ENCODE assay signal across 30 mouse cellular contexts in the genomic region with DNA sequence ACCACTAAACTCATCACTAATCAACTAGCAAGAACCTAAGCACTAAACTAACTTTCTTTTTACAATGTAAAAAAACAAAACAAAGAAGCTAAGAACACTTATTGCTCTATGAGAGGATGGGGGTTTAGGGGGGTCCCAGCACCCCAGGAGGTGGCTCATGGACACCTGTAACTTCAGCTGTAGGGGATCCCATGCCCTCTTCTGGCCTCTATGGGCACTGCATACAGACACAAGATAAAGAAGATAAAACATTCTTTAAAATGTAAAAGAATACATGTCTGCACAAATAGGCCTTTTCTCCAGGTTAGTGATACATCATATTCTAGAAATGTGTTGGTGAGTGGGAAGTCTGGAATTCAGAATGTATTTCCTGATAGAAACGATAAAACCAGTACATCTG. TPM values are rescaled to one million over a fixed set of nuclear protein-coding genes. Genes with fewer than 3 reads are reported as not detected.
DNase-seq lines count a peak whose midpoint lies in the region; ATAC-seq and TF ChIP-seq lines count a peak whose summit lies in the region.
"Had no signal": no experiment of that assay in that cellular context is flagged by ENCODE, and none has a peak within 500 bp of the region (broad histone marks: within the 10 kb centered on the region; RNA-seq: fewer than 3 reads in every experiment).

No protein-coding gene starts in this region.

- TF ChIP-seq EP300 in liver, postnatal 0 days (IDR thresholded peaks at IDR 0.05; ENCODE audit: low read depth) = no peak
- TF ChIP-seq EP300 in CH12.LX (IDR thresholded peaks at IDR 0.05; ENCODE audit: low read length) = no peak

- dilution Hi-C loops in CH12.LX (cut with MboI; ENCODE audit: extremely low pct_ligation_motif_present, extremely low pct_unique_long_range_greater_than_20kb, low sequenced_read_pairs) = no loop called here

- no peak overlapping the region for H3K4me3 ChIP-seq in intestine, postnatal 0 days (ENCODE audit: low read depth, low read length)
- no peak overlapping the region for H3K4me3 ChIP-seq in intestine, embryonic 16.5 days (ENCODE audit: low read length)
- no peak overlapping the region for H3K4me3 ChIP-seq in liver, postnatal 0 days (ENCODE audit: low read depth, low read length)
- no peak overlapping the region for H3K4me3 ChIP-seq in liver, embryonic 12.5 days
- H3K4me3 ChIP-seq in CH12.LX (replicated peaks in 1 of 3; ENCODE audit: low read depth in 2 of 3, low read length in 2 of 3, poor library complexity in 1 of 3) = no peak overlapping the region
- H3K4me3 ChIP-seq: embryonic facial prominence, embryonic 12.5 days; hindbrain, embryonic 13.5 days; limb, embryonic 12.5 days; megakaryocyte, embryonic 14.5 days; midbrain, embryonic 13.5 days had no signal

- TF ChIP-seq POLR2A in CH12.LX (IDR thresholded peaks at IDR 0.05; ENCODE audit: low read depth, low read length) = no peak
- TF ChIP-seq POLR2A in brain, embryonic 14.5 days (IDR thresholded peaks at IDR 0.05; ENCODE audit: borderline replicate concordance, extremely low read depth, insufficient read depth, insufficient read length, poor library complexity, severe bottlenecking) = no peak

- no peak overlapping the region for H3K27ac ChIP-seq in intestine, postnatal 0 days (ENCODE audit: low read depth, low read length)
- no peak overlapping the region for H3K27ac ChIP-seq in intestine, embryonic 16.5 days (ENCODE audit: low read length)
- no peak overlapping the region for H3K27ac ChIP-seq in liver, postnatal 0 days (ENCODE audit: low read depth)
- H3K27ac ChIP-seq in liver, embryonic 12.5 days = no peak overlapping the region
- no peak overlapping the region for H3K27ac ChIP-seq in CH12.LX (ENCODE audit: insufficient read depth, low read depth)
- H3K27ac ChIP-seq: embryonic facial prominence, embryonic 12.5 days; hindbrain, embryonic 13.5 days; limb, embryonic 12.5 days; midbrain, embryonic 13.5 days had no signal

- ATAC-seq in intestine, postnatal 0 days = no peak
- no peak for ATAC-seq in intestine, embryonic 16.5 days
- ATAC-seq in liver, postnatal 0 days = no peak
- no peak for ATAC-seq in liver, embryonic 12.5 days
- no peak for ATAC-seq in frontal cortex, adult (ENCODE audit: low TSS enrichment)
- ATAC-seq: forebrain, embryonic 14.5 days; midbrain, embryonic 13.5 days; Patski had no signal

- no peak overlapping the region for H3K4me2 ChIP-seq in intestine, postnatal 0 days (replicated peaks; ENCODE audit: low read depth)
- no peak overlapping the region for H3K4me2 ChIP-seq in intestine, embryonic 16.5 days (ENCODE audit: low read depth, low read length)
- H3K4me2 ChIP-seq in liver, postnatal 0 days (ENCODE audit: low read depth, low read length) = no peak overlapping the region
- no peak overlapping the region for H3K4me2 ChIP-seq in liver, embryonic 12.5 days
- no peak overlapping the region for H3K4me2 ChIP-seq in CH12.LX (ENCODE audit: insufficient read depth, low read depth, poor library complexity, severe bottlenecking)
- H3K4me2 ChIP-seq: embryonic facial prominence, embryonic 12.5 days; heart, embryonic 11.5 days; hindbrain, embryonic 13.5 days; limb, embryonic 12.5 days; midbrain, embryonic 13.5 days had no signal

- H3K9ac ChIP-seq in intestine, postnatal 0 days (ENCODE audit: low read depth, low read length) = no peak overlapping the region
- H3K9ac ChIP-seq in intestine, embryonic 16.5 days (ENCODE audit: low read depth, low read length) = no peak overlapping the region
- no peak overlapping the region for H3K9ac ChIP-seq in liver, postnatal 0 days (replicated peaks)
- no peak overlapping the region for H3K9ac ChIP-seq in liver, embryonic 12.5 days
- H3K9ac ChIP-seq in CH12.LX (ENCODE audit: insufficient read depth, low read depth) = no peak overlapping the region
- H3K9ac ChIP-seq: embryonic facial prominence, embryonic 12.5 days; hindbrain, embryonic 13.5 days; limb, embryonic 12.5 days; midbrain, embryonic 13.5 days had no signal

- 100% methylated on average over 1 of the region's 1 CpGs for WGBS in intestine, postnatal 0 days
- 91% methylated on average over 1 of the region's 1 CpGs for WGBS in intestine, embryonic 16.5 days
- WGBS in liver, postnatal 0 days (ENCODE audit: insufficient replicate concordance) = 87% methylated on average over 1 of the region's 1 CpGs
- WGBS in liver, embryonic 12.5 days (ENCODE audit: insufficient replicate concordance) = 85% methylated on average over 1 of the region's 1 CpGs

- H3K27me3 ChIP-seq in intestine, postnatal 0 days (replicated peaks; ENCODE audit: control insufficient read depth, insufficient read depth, low read length) = no peaks in the 10 kb centered on the region
- no peaks in the 10 kb centered on the region for H3K27me3 ChIP-seq in intestine, embryonic 16.5 days (replicated peaks; ENCODE audit: control insufficient read depth, insufficient read depth, low read length)
- H3K27me3 ChIP-seq in liver, postnatal 0 days (ENCODE audit: insufficient read depth, low read length) = no peaks in the 10 kb centered on the region
- H3K27me3 ChIP-seq in liver, embryonic 12.5 days (replicated peaks) = no peaks in the 10 kb centered on the region
- no peaks in the 10 kb centered on the region for H3K27me3 ChIP-seq in CH12.LX (replicated peaks)
- H3K27me3 ChIP-seq: embryonic facial prominence, embryonic 12.5 days; hindbrain, embryonic 13.5 days; limb, embryonic 12.5 days; megakaryocyte, embryonic 14.5 days; midbrain, embryonic 13.5 days; Patski had no signal

- no peak for DNase-seq in liver, postnatal 0 days
- DNase-seq in CH12.LX (ENCODE audit: extremely low read depth) = no peak
- no peak for DNase-seq in brain, embryonic 14.5 days (ENCODE audit: low read depth)
- no peak for DNase-seq in spleen, postnatal 36 days (ENCODE audit: low spot score in 2 of 2)
- DNase-seq: adrenal gland, postnatal 10 days; B cell, adult 2 months; cerebellum, adult 11-12 months; cerebellum, adult 9-11 months; embryo, embryonic 11 days; gastrocnemius, postnatal 10 days; heart, postnatal 36 days; kidney, adult 18-20 months; kidney, postnatal 4 days; layer of hippocampus, adult 9-11 months; lung, adult 2 months; lung, postnatal 36 days; right cerebral cortex, postnatal 25 days had no signal

- peaks cover 31% of the 10 kb centered on the region for H3K36me3 ChIP-seq in intestine, postnatal 0 days (ENCODE audit: control insufficient read depth, insufficient read depth)
- H3K36me3 ChIP-seq in intestine, embryonic 16.5 days (ENCODE audit: control insufficient read depth, insufficient read depth, low read length) = 0 out of 2 replicates have a peak, but pooled peaks cover 3% of the 10 kb centered on the region
- H3K36me3 ChIP-seq in liver, postnatal 0 days (replicated peaks; ENCODE audit: insufficient read depth, low read length) = peaks cover 27% of the 10 kb centered on the region; the same call in 1 of the 2 replicates
- peaks cover 53% of the 10 kb centered on the region for H3K36me3 ChIP-seq in liver, embryonic 12.5 days
- H3K36me3 ChIP-seq in CH12.LX (replicated peaks in 1 of 2; ENCODE audit: control insufficient read depth in 1 of 2, insufficient read depth in 1 of 2, low read length in 1 of 2) = peaks cover 30 to 79% of the 10 kb centered on the region in 2 experiments

- H3K79me2 ChIP-seq in CH12.LX (replicated peaks; ENCODE audit: control insufficient read depth, extremely low read depth, insufficient read depth, poor library complexity, severe bottlenecking) = no peaks in the 10 kb centered on the region

- in situ Hi-C loops in CH12.LX (cut with MboI; ENCODE audit: low pct_ligation_motif_present, low pct_unique_long_range_greater_than_20kb, low sequenced_read_pairs) = no loop called here

- no peak for TF ChIP-seq RAD21 in CH12.LX (IDR thresholded peaks at IDR 0.05; ENCODE audit: low read depth, low read length)

- H3K4me1 ChIP-seq in intestine, postnatal 0 days (replicated peaks; ENCODE audit: control insufficient read depth, insufficient read depth, low read length) = 0 out of 2 replicates have a peak, but pooled peaks cover under 1% of the 10 kb centered on the region
- no peaks in the 10 kb centered on the region for H3K4me1 ChIP-seq in intestine, embryonic 16.5 days (ENCODE audit: control insufficient read depth, insufficient read depth, low read length)
- no peaks in the 10 kb centered on the region for H3K4me1 ChIP-seq in liver, postnatal 0 days (ENCODE audit: insufficient read depth)
- peaks cover 3% of the 10 kb centered on the region for H3K4me1 ChIP-seq in liver, embryonic 12.5 days
- peaks cover 0 to 2% of the 10 kb centered on the region in 2 experiments; a peak in 1 of 4 replicates for H3K4me1 ChIP-seq in CH12.LX (ENCODE audit: control insufficient read depth in 1 of 2, insufficient read depth in 2 of 2)
- H3K4me1 ChIP-seq: embryonic facial prominence, embryonic 12.5 days; limb, embryonic 12.5 days had no signal

- TF ChIP-seq CTCF in intestine, postnatal 0 days (IDR thresholded peaks at IDR 0.05; ENCODE audit: low read depth) = peak; percentile 20; the same call in 1 of the 2 replicates
- TF ChIP-seq CTCF in liver, postnatal 0 days (IDR thresholded peaks at IDR 0.05; ENCODE audit: low read depth) = peak; percentile 35
- peak; percentile 15 to 16; a peak in 1 of 4 replicates for TF ChIP-seq CTCF in CH12.LX (conservative IDR thresholded peaks at IDR 0.05 in 1 of 2, IDR thresholded peaks at IDR 0.05 in 1 of 2; ENCODE audit: low read depth in 2 of 2, low read length in 2 of 2)
- 0 out of 2 replicates have a peak, but pooled peaks have one; percentile 6 for TF ChIP-seq CTCF in brain, embryonic 14.5 days (IDR thresholded peaks at IDR 0.05; ENCODE audit: borderline replicate concordance, extremely low read depth, insufficient read depth, insufficient read length)

- no peaks in the 10 kb centered on the region for H3K9me3 ChIP-seq in intestine, postnatal 0 days (ENCODE audit: control insufficient read depth)
- H3K9me3 ChIP-seq in intestine, embryonic 16.5 days (ENCODE audit: control insufficient read depth, low read length) = no peaks in the 10 kb centered on the region
- no peaks in the 10 kb centered on the region for H3K9me3 ChIP-seq in liver, postnatal 0 days (ENCODE audit: low read length)
- no peaks in the 10 kb centered on the region for H3K9me3 ChIP-seq in liver, embryonic 12.5 days (replicated peaks)
- H3K9me3 ChIP-seq in CH12.LX (replicated peaks; ENCODE audit: low read length) = no peaks in the 10 kb centered on the region
- H3K9me3 ChIP-seq: embryonic facial prominence, embryonic 12.5 days; G1E; hindbrain, embryonic 13.5 days; limb, embryonic 12.5 days; megakaryocyte, embryonic 14.5 days; midbrain, embryonic 13.5 days had no signal

RNA-seq across cellular contexts. Expression of gene Pigb, which starts 6.8 kb away (rescaled TPM):
- 4.7 and 5.9 TPM in 2 replicates for polyA plus RNA-seq in intestine, postnatal 0 days (2015; fragmentation: Nextera tagmentation; extraction: Ambion mirVana)
- polyA plus RNA-seq in intestine, embryonic 16.5 days (2015; fragmentation: Nextera tagmentation; extraction: Ambion mirVana) = 13.5 and 15.2 TPM in 2 replicates
- 2.9 and 3.1 TPM in 2 replicates for polyA plus RNA-seq in liver, postnatal 0 days (2015; fragmentation: Nextera tagmentation; extraction: Ambion mirVana)
- 8.0 and 8.3 TPM in 2 replicates for polyA plus RNA-seq in liver, embryonic 12.5 days (2016; fragmentation: Nextera tagmentation; extraction: Ambion mirVana)
- total RNA-seq in CH12.LX (2012; rRNA removed) (5.7 and 6.7 TPM in 2 replicates), CH12.LX (2014; rRNA removed) (2.8 and 3.8 TPM in 2 replicates)
- 13.6 and 15.9 TPM in 2 replicates for polyA plus RNA-seq in CH12.LX (2012; ENCODE audit: insufficient read length, low read depth)
- 14.0 and 18.7 TPM in 2 replicates for polyA plus RNA-seq in brain, embryonic 14.5 days (2012; rRNA removed)

RNA-seq across cellular contexts. Expression of gene Rab27a, which starts 11.2 kb away (rescaled TPM):
- 5.7 and 5.8 TPM in 2 replicates for polyA plus RNA-seq in intestine, postnatal 0 days (2015; fragmentation: Nextera tagmentation; extraction: Ambion mirVana)
- 9.0 TPM in 2 replicates for polyA plus RNA-seq in intestine, embryonic 16.5 days (2015; fragmentation: Nextera tagmentation; extraction: Ambion mirVana)
- polyA plus RNA-seq in liver, postnatal 0 days (2015; fragmentation: Nextera tagmentation; extraction: Ambion mirVana) = 5.7 and 7.0 TPM in 2 replicates
- polyA plus RNA-seq in liver, embryonic 12.5 days (2016; fragmentation: Nextera tagmentation; extraction: Ambion mirVana) = 4.8 and 5.2 TPM in 2 replicates
- 14.8 and 15.1 TPM in 2 replicates for total RNA-seq in CH12.LX (2012; rRNA removed)
- 20.0 and 20.5 TPM in 2 replicates for total RNA-seq in CH12.LX (2014; rRNA removed)
- 24.7 and 25.6 TPM in 2 replicates for polyA plus RNA-seq in CH12.LX (2012; ENCODE audit: insufficient read length, low read depth)
- polyA plus RNA-seq in brain, embryonic 14.5 days (2012; rRNA removed) = 0.77 and 1.4 TPM in 2 replicates

RNA-seq across cellular contexts. Expression of gene Ccpg1, which starts 48.2 kb away (rescaled TPM):
- polyA plus RNA-seq in intestine, postnatal 0 days (2015; fragmentation: Nextera tagmentation; extraction: Ambion mirVana) = 16.2 and 17.4 TPM in 2 replicates
- polyA plus RNA-seq in intestine, embryonic 16.5 days (2015; fragmentation: Nextera tagmentation; extraction: Ambion mirVana) = 23.5 and 24.4 TPM in 2 replicates
- polyA plus RNA-seq in liver, postnatal 0 days (2015; fragmentation: Nextera tagmentation; extraction: Ambion mirVana) = 14.6 and 15.2 TPM in 2 replicates
- 12.6 and 13.0 TPM in 2 replicates for polyA plus RNA-seq in liver, embryonic 12.5 days (2016; fragmentation: Nextera tagmentation; extraction: Ambion mirVana)
- total RNA-seq in CH12.LX (2012; rRNA removed) (3.6 and 5.2 TPM in 2 replicates), CH12.LX (2014; rRNA removed) (5.7 and 6.2 TPM in 2 replicates)
- 15.4 and 18.3 TPM in 2 replicates for polyA plus RNA-seq in CH12.LX (2012; ENCODE audit: insufficient read length, low read depth)
- 14.4 and 26.5 TPM in 2 replicates for polyA plus RNA-seq in brain, embryonic 14.5 days (2012; rRNA removed)

RNA-seq across cellular contexts. Expression of gene Ccpg1os, which starts 48.2 kb away (rescaled TPM):
- polyA plus RNA-seq in intestine, postnatal 0 days (2015; fragmentation: Nextera tagmentation; extraction: Ambion mirVana) = 6.7 and 7.7 TPM in 2 replicates
- polyA plus RNA-seq in intestine, embryonic 16.5 days (2015; fragmentation: Nextera tagmentation; extraction: Ambion mirVana) = 10.4 and 11.3 TPM in 2 replicates
- polyA plus RNA-seq in liver, postnatal 0 days (2015; fragmentation: Nextera tagmentation; extraction: Ambion mirVana) = 4.8 and 5.4 TPM in 2 replicates
- polyA plus RNA-seq in liver, embryonic 12.5 days (2016; fragmentation: Nextera tagmentation; extraction: Ambion mirVana) = 4.4 and 4.6 TPM in 2 replicates
- total RNA-seq in CH12.LX (2012; rRNA removed) (4.0 and 7.3 TPM in 2 replicates), CH12.LX (2014; rRNA removed) (9.2 and 12.6 TPM in 2 replicates)
- polyA plus RNA-seq in CH12.LX (2012; ENCODE audit: insufficient read length, low read depth) = 4.0 and 5.2 TPM in 2 replicates
- polyA plus RNA-seq in brain, embryonic 14.5 days (2012; rRNA removed) = 19.5 and 20.5 TPM in 2 replicates
